Mouse (Mus musculus): ENCODE measurements around the gene Fam163b. TPM values are rescaled to one million over a fixed set of nuclear protein-coding genes. Genes with fewer than 3 reads are reported as not detected.

Gene Fam163b
- polyA plus RNA-seq, 1 experiment from 2014 or later, result 0.24 TPM

GRCm38 (mm10) chr2:27108144-27108543 lies 34.1 kb downstream of the Fam163b start:
- WGBS, result 77% methylated on average over 2 of the region's 2 CpGs
- Histone ChIP-seq H3K27me3 (replicated peaks) (peaks cover 35% of the 10 kb centered on the region), H3K9ac (no peak overlapping the region), H3K27ac (replicated peaks) (no peak overlapping the region), H3K4me2 (no peak overlapping the region), H3K36me3 (peaks cover 7% of the 10 kb centered on the region; the same call in 1 of the 2 replicates), H3K4me1 (peaks cover 18% of the 10 kb centered on the region), H3K9me3 (no peaks in the 10 kb centered on the region), H3K4me3 (no peak overlapping the region)
- ATAC-seq (ENCODE audit: extremely low read depth, insufficient number of reproducible peaks, low FRiP score, low TSS enrichment), result no peak

DNA sequence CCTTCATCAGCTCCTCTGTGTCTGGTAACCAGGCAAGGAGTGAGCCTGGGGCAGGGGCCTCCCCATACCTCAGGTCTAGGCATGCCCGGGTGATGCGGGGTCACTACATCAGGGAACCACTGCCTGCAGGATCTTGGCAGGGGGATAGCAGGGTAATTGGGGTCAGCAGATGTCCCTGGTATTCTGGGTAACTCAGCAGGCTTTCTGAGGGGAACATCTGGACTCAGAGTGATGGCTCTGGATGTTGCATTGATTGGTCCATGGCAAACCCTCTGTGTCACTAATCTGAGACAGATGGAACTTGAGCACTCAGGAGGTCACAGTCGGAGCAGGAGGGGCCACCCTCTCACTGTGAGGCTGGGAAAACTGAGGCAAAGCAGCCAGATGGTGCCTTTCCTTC lies 35.5 kb downstream of the Fam163b start:
- Histone ChIP-seq H3K4me3 (no peak overlapping the region), H3K4me1 (peaks cover 18% of the 10 kb centered on the region)
- no peak for ATAC-seq (ENCODE audit: extremely low read depth, insufficient number of reproducible peaks, low FRiP score, low TSS enrichment)

DNA sequence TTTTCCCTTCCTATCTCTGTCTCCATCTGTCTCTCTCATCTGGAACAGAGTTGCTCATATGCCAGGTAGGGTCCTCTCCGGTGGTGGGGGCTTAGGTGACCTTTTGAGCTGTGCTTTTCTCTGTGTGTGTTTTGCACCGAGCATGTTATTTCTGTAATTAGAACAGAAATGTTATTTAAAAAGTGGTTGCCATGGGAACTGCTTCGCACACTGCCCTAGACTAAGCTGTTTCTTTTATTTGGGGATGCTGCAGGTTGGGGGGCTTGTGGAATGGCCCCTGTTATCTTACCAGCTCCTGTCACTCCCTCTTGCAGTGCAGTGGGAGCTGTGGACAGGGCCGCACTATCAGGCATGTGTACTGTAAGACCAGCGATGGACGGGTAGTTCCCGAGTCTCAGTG lies 38.7 kb downstream of the Fam163b start:
- Histone ChIP-seq H3K27ac (replicated peaks) (no peak overlapping the region), H3K4me1 (peaks cover 21% of the 10 kb centered on the region), H3K4me2 (no peak overlapping the region), H3K27me3 (replicated peaks) (peaks cover 46% of the 10 kb centered on the region), H3K9ac (no peak overlapping the region), H3K9me3 (no peaks in the 10 kb centered on the region), H3K36me3 (peaks cover 4% of the 10 kb centered on the region), H3K4me3 (no peak overlapping the region)
- ATAC-seq (ENCODE audit: extremely low read depth, insufficient number of reproducible peaks, low FRiP score, low TSS enrichment), result no peak
- WGBS, result 48% methylated on average over 7 of the region's 7 CpGs

More for the DNA sequence above, 35.5 kb downstream of the Fam163b start:
- Histone ChIP-seq H3K9me3 (no peaks in the 10 kb centered on the region), H3K9ac (no peak overlapping the region), H3K27me3 (replicated peaks) (peaks cover 44% of the 10 kb centered on the region), H3K27ac (replicated peaks) (no peak overlapping the region), H3K36me3 (peaks cover 7% of the 10 kb centered on the region), H3K4me2 (no peak overlapping the region)
- 72% methylated on average over 3 of the region's 3 CpGs for WGBS

DNA sequence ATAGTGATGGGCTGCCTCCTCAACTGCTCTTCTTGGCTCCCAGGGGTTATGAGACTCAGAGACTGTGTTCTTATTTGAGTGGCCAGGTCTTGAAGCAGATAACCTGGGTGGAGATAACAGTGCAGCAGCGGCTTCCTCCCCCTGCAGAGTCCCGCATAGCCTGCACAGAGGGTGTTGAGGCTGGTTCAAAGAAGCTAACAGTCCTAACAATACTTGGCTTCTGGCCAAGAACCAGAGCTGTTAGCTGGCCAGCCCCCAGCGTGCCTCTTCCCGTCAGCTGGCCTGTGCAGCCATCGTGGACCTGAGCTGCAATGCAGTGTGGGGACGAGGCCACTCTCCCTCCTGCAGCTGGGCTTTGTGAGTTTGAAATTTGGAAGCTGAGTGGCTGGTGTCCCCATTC lies 44.5 kb downstream of the Fam163b start:
- peak overlapping the region; percentile 59 for H3K9ac ChIP-seq
- 1% methylated on average over 6 of the region's 6 CpGs for WGBS
- H3K27me3 ChIP-seq (replicated peaks), result peaks cover 19% of the 10 kb centered on the region
- no peak overlapping the region for H3K4me3 ChIP-seq
- H3K4me2 ChIP-seq, result no peak overlapping the region; the same call in 1 of the 2 replicates
- peak; percentile 55 for ATAC-seq (ENCODE audit: extremely low read depth, insufficient number of reproducible peaks, low FRiP score, low TSS enrichment)
- no peaks in the 10 kb centered on the region for H3K9me3 ChIP-seq
- H3K36me3 ChIP-seq, result no peaks in the 10 kb centered on the region; the same call in 1 of the 2 replicates
- peak overlapping the region; percentile 69 for H3K27ac ChIP-seq (replicated peaks)
- peaks cover 39% of the 10 kb centered on the region for H3K4me1 ChIP-seq

GRCm38 (mm10) chr2:27097241-27097656 lies 45.0 kb downstream of the Fam163b start:
- peaks cover 39% of the 10 kb centered on the region for H3K4me1 ChIP-seq
- 30% methylated on average over 6 of the region's 6 CpGs for WGBS
- H3K27me3 ChIP-seq (replicated peaks), result peaks cover 14% of the 10 kb centered on the region
- ATAC-seq (ENCODE audit: extremely low read depth, insufficient number of reproducible peaks, low FRiP score, low TSS enrichment), result no peak
- H3K4me3 ChIP-seq, result no peak overlapping the region
- peak overlapping the region; percentile 69 for H3K27ac ChIP-seq (replicated peaks)
- H3K4me2 ChIP-seq, result no peak overlapping the region
- H3K36me3 ChIP-seq, result no peaks in the 10 kb centered on the region; the same call in 1 of the 2 replicates
- peak overlapping the region; percentile 63 for H3K9ac ChIP-seq
- no peaks in the 10 kb centered on the region for H3K9me3 ChIP-seq

DNA sequence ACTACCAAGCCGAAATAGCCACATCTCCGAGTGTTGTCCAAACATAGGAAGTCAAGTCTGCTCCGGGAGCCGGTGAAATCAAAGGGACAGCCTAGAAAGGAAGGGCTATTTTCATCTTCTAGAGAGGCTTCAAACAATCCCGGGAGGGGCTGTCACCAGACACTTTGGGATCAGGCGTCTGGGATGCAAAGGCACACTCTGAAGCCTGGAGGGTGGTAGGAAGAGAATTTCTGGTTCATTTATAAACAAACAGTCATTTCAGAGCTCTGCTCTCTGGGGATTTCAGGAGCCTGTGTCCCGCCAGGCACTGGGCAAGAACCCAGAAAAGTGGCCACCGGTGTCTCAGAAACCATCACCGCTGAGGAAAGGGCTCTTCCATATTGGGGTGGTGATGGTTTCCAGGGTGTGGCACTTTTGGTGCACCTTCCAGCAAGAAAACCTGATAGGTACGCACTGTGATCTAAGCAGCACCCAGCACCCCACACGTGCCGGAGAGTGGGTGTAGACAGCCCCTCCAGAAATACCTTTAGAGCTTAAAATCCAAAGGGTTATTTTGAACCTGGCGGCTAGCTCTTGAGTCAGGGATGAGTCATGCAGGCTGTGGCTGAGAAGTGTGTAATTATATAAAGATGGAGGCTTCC lies 45.8 kb downstream of the Fam163b start:
- no peaks in the 10 kb centered on the region for H3K9me3 ChIP-seq
- H3K27me3 ChIP-seq (replicated peaks), result 0 out of 2 replicates have a peak, but pooled peaks cover 6% of the 10 kb centered on the region
- peak overlapping the region; percentile 36 for H3K4me2 ChIP-seq
- WGBS, result 17% methylated on average over 13 of the region's 13 CpGs
- ATAC-seq (ENCODE audit: extremely low read depth, insufficient number of reproducible peaks, low FRiP score, low TSS enrichment), result no peak
- peak overlapping the region; percentile 63 for H3K9ac ChIP-seq
- no peaks in the 10 kb centered on the region for H3K36me3 ChIP-seq
- peak overlapping the region; percentile 69 for H3K27ac ChIP-seq (replicated peaks)
- H3K4me3 ChIP-seq, result no peak overlapping the region
- peaks cover 39% of the 10 kb centered on the region for H3K4me1 ChIP-seq

DNA sequence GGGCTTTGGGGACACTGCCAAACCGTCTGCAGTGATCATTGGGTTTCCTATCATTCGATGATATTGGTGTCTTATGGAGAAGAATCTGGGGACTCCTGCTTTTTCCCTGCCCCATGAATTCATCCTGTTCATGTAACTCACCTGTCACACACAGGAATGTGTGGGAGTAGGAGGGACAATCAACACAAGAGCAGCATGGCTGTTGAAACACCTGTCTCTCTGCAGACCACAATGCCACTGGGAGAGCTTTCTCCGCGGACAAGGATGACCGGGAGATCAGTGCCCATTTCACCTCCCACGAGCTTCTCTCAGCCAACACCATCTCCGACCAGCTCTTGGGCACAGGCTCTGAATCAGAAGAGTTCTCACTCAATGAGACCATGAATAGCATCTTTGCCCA lies 47.1 kb downstream of the Fam163b start:
- Histone ChIP-seq H3K9me3 (no peaks in the 10 kb centered on the region), H3K27me3 (replicated peaks) (0 out of 2 replicates have a peak, but pooled peaks cover 5% of the 10 kb centered on the region), H3K27ac (replicated peaks) (peak overlapping the region; percentile 69; the same call in 1 of the 2 replicates), H3K9ac (no peak overlapping the region), H3K36me3 (no peaks in the 10 kb centered on the region), H3K4me2 (no peak overlapping the region), H3K4me1 (peaks cover 39% of the 10 kb centered on the region), H3K4me3 (no peak overlapping the region)
- no peak for ATAC-seq (ENCODE audit: extremely low read depth, insufficient number of reproducible peaks, low FRiP score, low TSS enrichment)
- WGBS, result 84% methylated on average over 7 of the region's 7 CpGs

- Histone ChIP-seq H3K27ac (replicated peaks) (no peak overlapping the region), H3K4me1 (peaks cover 52% of the 10 kb centered on the region), H3K4me3 (no peak overlapping the region)
Observed at GRCm38 (mm10) chr2:27089238-27089637, 53.1 kb downstream of the Fam163b start.

GRCm38 (mm10) chr2:27088700-27089099 lies 53.6 kb downstream of the Fam163b start:
- Histone ChIP-seq H3K4me1 (peaks cover 57% of the 10 kb centered on the region), H3K9ac (0 out of 2 replicates have a peak overlapping the region, but pooled peaks have one; percentile 21), H3K36me3 (no peaks in the 10 kb centered on the region), H3K27me3 (replicated peaks) (no peaks in the 10 kb centered on the region), H3K4me3 (no peak overlapping the region), H3K4me2 (no peak overlapping the region), H3K27ac (replicated peaks) (peak overlapping the region; percentile 56), H3K9me3 (no peaks in the 10 kb centered on the region)
- ATAC-seq (ENCODE audit: extremely low read depth, insufficient number of reproducible peaks, low FRiP score, low TSS enrichment), result no peak
- 63% methylated on average over 5 of the region's 5 CpGs for WGBS

More at GRCm38 (mm10) chr2:27089238-27089637, 53.1 kb downstream of the Fam163b start:
- 65% methylated on average over 1 of the region's 1 CpGs for WGBS
- no peaks in the 10 kb centered on the region for H3K27me3 ChIP-seq (replicated peaks)
- no peak for ATAC-seq (ENCODE audit: extremely low read depth, insufficient number of reproducible peaks, low FRiP score, low TSS enrichment)
- H3K4me2 ChIP-seq, result no peak overlapping the region
- no peak overlapping the region for H3K9ac ChIP-seq
- no peaks in the 10 kb centered on the region for H3K36me3 ChIP-seq
- H3K9me3 ChIP-seq, result no peaks in the 10 kb centered on the region

DNA sequence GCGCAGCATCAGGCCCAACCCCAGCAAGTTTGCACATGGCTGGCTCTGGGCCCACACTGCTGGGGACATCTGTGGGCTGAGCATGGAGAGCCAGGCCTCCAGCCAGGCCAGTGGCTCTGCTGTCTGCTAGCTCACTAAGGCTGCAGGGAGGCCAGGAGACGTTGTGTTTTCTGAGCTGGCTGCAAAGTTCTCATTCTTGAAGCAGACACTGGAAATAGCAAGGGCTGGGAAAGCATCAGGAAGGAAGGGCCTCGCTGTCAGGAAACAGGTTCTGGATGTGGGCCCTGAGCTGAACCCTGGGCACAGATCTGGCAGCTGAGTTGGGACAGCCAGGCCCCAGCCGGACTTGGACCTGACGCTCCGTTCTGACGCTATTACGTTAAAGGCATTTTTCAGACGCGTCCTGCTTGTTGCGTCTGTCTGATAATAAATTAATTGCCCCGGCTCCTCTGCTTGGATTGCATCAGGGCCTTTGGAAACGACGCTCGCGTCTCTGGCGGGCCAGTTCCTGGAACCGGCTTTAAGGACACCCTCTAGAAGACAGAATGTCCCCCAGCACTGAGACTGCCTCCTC lies 54.1 kb downstream of the Fam163b start:
- no peak overlapping the region for H3K4me2 ChIP-seq
- peak overlapping the region; percentile 56 for H3K27ac ChIP-seq (replicated peaks)
- no peaks in the 10 kb centered on the region for H3K9me3 ChIP-seq
- no peak for ATAC-seq (ENCODE audit: extremely low read depth, insufficient number of reproducible peaks, low FRiP score, low TSS enrichment)
- no peaks in the 10 kb centered on the region; the same call in 1 of the 2 replicates for H3K27me3 ChIP-seq (replicated peaks)
- H3K4me1 ChIP-seq, result peaks cover 63% of the 10 kb centered on the region
- WGBS, result 51% methylated on average over 18 of the region's 18 CpGs
- no peak overlapping the region for H3K4me3 ChIP-seq
- H3K9ac ChIP-seq, result peak overlapping the region; percentile 21; the same call in 1 of the 2 replicates
- H3K36me3 ChIP-seq, result no peaks in the 10 kb centered on the region

DNA sequence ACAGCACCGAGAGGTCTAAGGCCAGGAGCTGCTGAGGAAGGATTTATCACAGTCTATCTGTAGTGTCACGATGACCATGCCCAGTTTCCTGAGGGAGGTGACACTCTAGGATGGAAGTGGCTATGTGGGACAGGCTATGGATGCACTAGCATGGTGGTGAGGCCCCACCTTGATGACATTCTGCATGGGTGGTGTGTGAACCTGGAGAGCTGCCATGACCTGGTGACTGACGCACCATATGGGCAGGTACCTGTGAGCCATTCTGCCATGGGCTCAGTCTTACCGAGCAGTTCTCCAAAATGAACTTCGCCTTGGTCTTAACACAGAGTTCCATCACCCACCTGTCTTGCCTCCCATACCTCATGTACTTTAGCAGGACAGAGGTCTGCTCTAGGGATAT lies 54.7 kb downstream of the Fam163b start:
- H3K36me3 ChIP-seq, result no peaks in the 10 kb centered on the region
- no peaks in the 10 kb centered on the region for H3K9me3 ChIP-seq
- no peak for ATAC-seq (ENCODE audit: extremely low read depth, insufficient number of reproducible peaks, low FRiP score, low TSS enrichment)
- H3K4me1 ChIP-seq, result peaks cover 64% of the 10 kb centered on the region
- H3K9ac ChIP-seq, result no peak overlapping the region
- H3K27me3 ChIP-seq (replicated peaks), result peaks cover 1% of the 10 kb centered on the region; the same call in 1 of the 2 replicates
- peak overlapping the region; percentile 56 for H3K27ac ChIP-seq (replicated peaks)
- WGBS, result 72% methylated on average over 5 of the region's 5 CpGs
- H3K4me2 ChIP-seq, result no peak overlapping the region
- no peak overlapping the region for H3K4me3 ChIP-seq

All from heart, embryonic 13.5 days (tissue).